Mouse (Mus musculus) neutrophil, adult 5-6 weeks (primary cell): Measurements from ENCODE around the gene Tgfbr3l. TPM values are rescaled to one million over a fixed set of nuclear protein-coding genes. Genes with fewer than 3 reads are reported as not detected.

Source experiments
- ATAC-seq: fragments of 151-379, 151-347 bp; 2 replicates; pipeline ENCODE4 v1.8.0; 2017; ENCODE audit warnings: mild to moderate bottlenecking, moderate TSS enrichment; ENCODE audit not compliant: insufficient number of reproducible peaks, poor library complexity, low FRiP score, severe bottlenecking; ENCODE audit errors: extremely low read depth
- total RNA-seq: library from RNA; stranded (forward); fragments of 200-1000 nt; gene quantifications from 2 replicates; pipeline ENCODE4 v1.2.3, GENCODE M21; 2017

Tgfbr3l gene
- total RNA-seq, 1 experiment from 2014 or later = 8.4 TPM

- no peak for ATAC-seq
Measured at GRCm38 (mm10) chr8:4258678-4259077, 10.7 kb downstream of the Tgfbr3l start.

- ATAC-seq = peak; percentile 78
Measured at GRCm38 (mm10) chr8:4259125-4259804, 11.3 kb downstream of the Tgfbr3l start, which contains the start of gene Ctxn1. Ctxn1 (minus strand) TSS chr8:4259274.

- ATAC-seq = no peak
Measured at GRCm38 (mm10) chr8:4259805-4260170, 11.8 kb downstream of the Tgfbr3l start.

- no peak for ATAC-seq
Measured at GRCm38 (mm10) chr8:4263105-4263791, 15.2 kb downstream of the Tgfbr3l start.

- no peak for ATAC-seq
Measured at GRCm38 (mm10) chr8:4265160-4265914, 17.3 kb downstream of the Tgfbr3l start.

GRCm38 (mm10) chr8:4267627-4268026, 19.6 kb downstream of the Tgfbr3l start:
- 0 out of 2 replicates have a peak, but pooled peaks have one; percentile 15 for ATAC-seq

- no peak for ATAC-seq
Measured at GRCm38 (mm10) chr8:4269609-4270008, 21.6 kb downstream of the Tgfbr3l start.

GRCm38 (mm10) chr8:4275275-4276110, 27.5 kb downstream of the Tgfbr3l start, which contains the start of gene Timm44:
Timm44 (minus strand) TSS chr8:4275913.
- ATAC-seq = peak; percentile 98

GRCm38 (mm10) chr8:4276111-4276465, 28.1 kb downstream of the Tgfbr3l start:
- ATAC-seq = 0 out of 2 replicates have a peak, but pooled peaks have one; percentile 10

- ATAC-seq = no peak
Measured at GRCm38 (mm10) chr8:4292738-4293137, 44.7 kb downstream of the Tgfbr3l start.

GRCm38 (mm10) chr8:4297822-4298221, 49.8 kb downstream of the Tgfbr3l start:
- ATAC-seq = no peak

Other genes with a start within 250 kb of the Tgfbr3l start
- not detected in 2 replicates for gene Cd209f, start 142.4 kb upstream of the Tgfbr3l start, total RNA-seq
- gene Cd209g, start 114.1 kb upstream of the Tgfbr3l start, total RNA-seq = not detected in 2 replicates
- 10.2 and 16.6 TPM in 2 replicates for gene Evi5l, start 81.6 kb upstream of the Tgfbr3l start, total RNA-seq
- not detected in 2 replicates for gene Prr36, start 30.8 kb upstream of the Tgfbr3l start, total RNA-seq
- not detected in 2 replicates for gene Lrrc8e, start 21.4 kb upstream of the Tgfbr3l start, total RNA-seq
- 44.1 and 50.7 TPM in 2 replicates for gene Map2k7, start 9.5 kb upstream of the Tgfbr3l start, total RNA-seq
- 1.4 TPM in 1 of 2 replicates, not detected in the other for gene Gm49320, start 9.3 kb upstream of the Tgfbr3l start, total RNA-seq
- 6.8 and 15.7 TPM in 2 replicates for gene Snapc2, start 4.9 kb downstream of the Tgfbr3l start, total RNA-seq
- 0.35 TPM in 1 of 2 replicates, not detected in the other for gene Ctxn1, start 11.1 kb downstream of the Tgfbr3l start, total RNA-seq
- 78.5 and 86.7 TPM in 2 replicates for gene Timm44, start 27.7 kb downstream of the Tgfbr3l start, total RNA-seq
- gene Ccl25, start 77.0 kb downstream of the Tgfbr3l start, total RNA-seq = 11.5 TPM in 2 replicates
- gene Elavl1, start 77.2 kb downstream of the Tgfbr3l start, total RNA-seq = 52.4 and 65.9 TPM in 2 replicates
- 19.6 and 21.2 TPM in 2 replicates for gene Cers4, start 244.8 kb downstream of the Tgfbr3l start, total RNA-seq